Mouse (Mus musculus) CH12.LX (cell line): ENCODE results near the gene Gm30302. TPM values are rescaled to one million over a fixed set of nuclear protein-coding genes. Genes with fewer than 3 reads are reported as not detected.

Experiments
- DNase-seq: peaks from one replicate; pipeline ENCODE4 v3.0.0-alpha.2; 2013; ENCODE audit errors: extremely low read depth
- H3K27ac ChIP-seq: 2 replicates; pipeline ENCODE4 v1.5.1; 2012; ENCODE audit warnings: low read depth, mild to moderate bottlenecking, control low read depth, moderate library complexity; ENCODE audit not compliant: insufficient read depth
- H3K27me3 ChIP-seq: replicated peaks from 2 replicates; pipeline ENCODE3; 2012; ENCODE audit warnings: inconsistent platforms
- H3K36me3 ChIP-seq, 2 experiments: replicated peaks in 1 of 2; 2 replicates each; pipeline versions ENCODE3 to v1.6.1; 2012; ENCODE audit warnings: inconsistent platforms in 1 of 2, low read length in 1 of 2, mild to moderate bottlenecking in 1 of 2, mixed read lengths in 1 of 2, moderate library complexity in 1 of 2; ENCODE audit not compliant: control insufficient read depth in 1 of 2, insufficient read depth in 1 of 2
- H3K4me1 ChIP-seq, 2 experiments: 2 replicates each; pipeline ENCODE4 v1.6.1; 2012; ENCODE audit warnings: inconsistent platforms in 1 of 2, moderate library complexity in 1 of 2; ENCODE audit not compliant: insufficient read depth in 2 of 2, control insufficient read depth in 1 of 2
- H3K4me2 ChIP-seq: 2 replicates; pipeline ENCODE4 v1.6.1; 2012; ENCODE audit warnings: low read depth, mild to moderate bottlenecking, control low read depth; ENCODE audit not compliant: poor library complexity, insufficient read depth, severe bottlenecking
- H3K4me3 ChIP-seq, 3 experiments: fragments of 150-350 bp in 1 of 3; sonication (generic) in 1 of 3; replicated peaks in 1 of 3; 2 replicates each; pipeline versions ENCODE3 to v1.5.1; 2011 to 2012; ENCODE audit warnings: low read depth in 2 of 3, low read length in 2 of 3, mild to moderate bottlenecking in 2 of 3, moderate library complexity in 2 of 3, control low read depth in 1 of 3, improper control_type of control experiment in 1 of 3, inconsistent platforms in 1 of 3, mixed read lengths in 1 of 3; ENCODE audit not compliant: poor library complexity in 1 of 3
- H3K79me2 ChIP-seq: replicated peaks from 2 replicates; pipeline ENCODE4 v1.6.1; 2012; ENCODE audit warnings: mild to moderate bottlenecking, moderate library complexity; ENCODE audit not compliant: control insufficient read depth, poor library complexity, insufficient read depth, severe bottlenecking; ENCODE audit errors: extremely low read depth
- H3K9ac ChIP-seq: 2 replicates; pipeline ENCODE4 v1.6.1; 2012; ENCODE audit warnings: low read depth, mild to moderate bottlenecking, control low read depth, moderate library complexity; ENCODE audit not compliant: insufficient read depth
- H3K9me3 ChIP-seq: replicated peaks from 2 replicates; pipeline ENCODE3; 2012; ENCODE audit warnings: low read length, inconsistent platforms, mixed read lengths
- CTCF ChIP-seq, 2 experiments: IDR thresholded peaks in 1 of 2; conservative IDR thresholded peaks in 1 of 2; 2 replicates each; pipeline ENCODE4 v1.5.1; 2011 to 2012; ENCODE audit warnings: low read depth in 2 of 2, low read length in 2 of 2, improper control_type of control experiment in 1 of 2, inconsistent platforms in 1 of 2, mild to moderate bottlenecking in 1 of 2, moderate library complexity in 1 of 2
- IRF4 ChIP-seq: IDR thresholded peaks from 2 replicates; pipeline ENCODE4 v1.6.1; 2014; ENCODE audit warnings: low read depth, mild to moderate bottlenecking, inconsistent platforms, low read length, improper control_type of control experiment
- POLR2AphosphoS2 ChIP-seq: IDR thresholded peaks from 2 replicates; pipeline ENCODE4 v1.6.1; 2011; ENCODE audit warnings: low read depth, low read length, improper control_type of control experiment
- RAD21 ChIP-seq: IDR thresholded peaks from 2 replicates; pipeline ENCODE4 v1.6.1; 2011; ENCODE audit warnings: low read depth, mild to moderate bottlenecking, low read length, improper control_type of control experiment, moderate library complexity
- USF1 ChIP-seq: IDR thresholded peaks from 2 replicates; pipeline ENCODE4 v1.6.1; 2014; ENCODE audit warnings: low read depth, mild to moderate bottlenecking, inconsistent platforms, low read length, improper control_type of control experiment
- dilution Hi-C: fragments of 300-500 bp; cut with MboI; formaldehyde crosslinking; loops from 2 replicates; pipeline ENCODE4 v1.14.3; 2020; ENCODE audit warnings: low sequenced_read_pairs; ENCODE audit not compliant: extremely low pct_unique_long_range_greater_than_20kb, extremely low pct_ligation_motif_present
- in situ Hi-C: fragments of 300-500 bp; cut with MboI; formaldehyde crosslinking; loops from 3 replicates; pipeline ENCODE4 v1.14.3; 2019; ENCODE audit warnings: low sequenced_read_pairs, low pct_ligation_motif_present, low pct_unique_long_range_greater_than_20kb, mixed read lengths
- polyA plus RNA-seq: library from polyadenylated mRNA; unstranded; fragments of >175 nt; gene quantifications from 2 replicates; pipeline ENCODE4 v1.2.1, GENCODE M21; 2012; ENCODE audit warnings: low read depth; ENCODE audit not compliant: insufficient read length
- total RNA-seq, 2 experiments: library from RNA; depleted of rRNA; stranded (reverse); fragments of 300-350 nt in 1 of 2; fragments of >200 nt in 1 of 2; gene quantifications; 2 replicates each; pipeline ENCODE4 v1.2.3; 2012 to 2014

Gene Gm30302
- total and polyA plus RNA-seq, 3 experiments: not detected

DNA sequence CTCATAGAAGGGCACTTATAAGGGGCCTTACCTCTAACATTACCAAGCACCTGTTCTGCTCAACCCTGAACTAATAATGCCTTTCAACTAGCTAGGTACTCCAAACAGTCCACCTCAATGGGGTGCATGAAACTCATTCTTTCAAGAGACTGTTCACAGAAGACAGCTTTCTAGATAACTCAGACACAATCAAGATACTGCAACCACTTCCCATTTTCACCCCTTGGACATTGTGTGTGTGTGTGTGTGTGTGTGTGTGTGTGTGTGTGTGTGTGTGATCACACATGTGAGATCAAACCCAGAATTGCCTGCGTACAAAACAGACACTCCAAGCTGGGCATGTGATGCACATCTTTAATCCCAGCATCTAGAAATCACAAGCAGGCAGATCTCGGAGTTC, 60.8 kb downstream of the Gm30302 start:
- Histone ChIP-seq H3K4me1 (no peaks in the 10 kb centered on the region), H3K4me2 (no peak overlapping the region), H3K79me2 (no peaks in the 10 kb centered on the region), H3K27me3 (no peaks in the 10 kb centered on the region), H3K9me3 (no peaks in the 10 kb centered on the region), H3K36me3 (peaks cover 22 to 57% of the 10 kb centered on the region in 2 experiments), H3K9ac (no peak overlapping the region), H3K4me3 (no peak overlapping the region), H3K27ac (no peak overlapping the region)
- DNase-seq: no peak
- TF ChIP-seq CTCF (conservative IDR thresholded peaks at IDR 0.05 in 1 of 2, IDR thresholded peaks at IDR 0.05 in 1 of 2; ENCODE audit: low read depth in 2 of 2, low read length in 2 of 2) (no peak), POLR2AphosphoS2 (0 out of 2 replicates have a peak, but pooled peaks have one; percentile 18), RAD21 (no peak), USF1 (no peak)
- in situ Hi-C loops: no loop called here
- dilution Hi-C loops: no loop called here

DNA sequence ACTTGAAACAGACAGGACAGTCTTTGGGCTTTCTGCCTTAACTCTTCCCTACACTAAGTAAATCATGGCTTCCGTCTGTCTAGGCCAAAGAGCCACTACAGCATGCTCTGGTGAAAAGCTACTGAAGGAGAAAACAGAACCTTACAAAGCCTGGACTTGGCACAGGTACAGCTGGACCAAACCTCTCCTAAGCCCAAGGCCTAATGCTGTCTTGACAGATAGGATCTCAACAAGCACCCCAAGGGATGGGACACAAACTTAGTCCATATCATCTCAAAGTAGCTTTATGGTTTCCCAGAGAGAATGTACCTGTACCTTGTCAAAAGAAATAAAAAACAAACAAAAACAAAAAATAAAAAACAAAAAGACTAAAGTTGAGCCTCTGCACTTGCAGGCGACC, 62.4 kb downstream of the Gm30302 start:
- in situ Hi-C loops: no loop called here
- Histone ChIP-seq H3K4me2 (no peak overlapping the region), H3K27ac (no peak overlapping the region), H3K79me2 (no peaks in the 10 kb centered on the region), H3K27me3 (no peaks in the 10 kb centered on the region), H3K4me1 (no peaks in the 10 kb centered on the region), H3K4me3 (no peak overlapping the region), H3K9ac (no peak overlapping the region), H3K36me3 (peaks cover 36 to 66% of the 10 kb centered on the region in 2 experiments), H3K9me3 (no peaks in the 10 kb centered on the region)
- DNase-seq: no peak
- dilution Hi-C loops: no loop called here
- 0 out of 2 replicates have a peak, but pooled peaks have one; percentile 76 for TF ChIP-seq POLR2AphosphoS2
- no peak for TF ChIP-seq IRF4

Other genes with a start within 250 kb of the Gm30302 start
- not detected in 2 replicates for gene Omd, start 216.5 kb downstream of the Gm30302 start, total RNA-seq (2012; rRNA removed)
- gene Omd, start 216.5 kb downstream of the Gm30302 start, total RNA-seq (2014; rRNA removed): not detected in 2 replicates
- 0.25 and 0.37 TPM in 2 replicates for gene Omd, start 216.5 kb downstream of the Gm30302 start, polyA plus RNA-seq
- gene Ogn, start 191.0 kb downstream of the Gm30302 start, total RNA-seq (2012; rRNA removed): not detected in 2 replicates
- gene Ogn, start 191.0 kb downstream of the Gm30302 start, total RNA-seq (2014; rRNA removed): not detected in 2 replicates
- gene Ogn, start 191.0 kb downstream of the Gm30302 start, polyA plus RNA-seq: not detected in 2 replicates
- gene Cenpp, start 146.2 kb downstream of the Gm30302 start, total RNA-seq (2012; rRNA removed): 11.2 and 14.9 TPM in 2 replicates
- gene Cenpp, start 146.2 kb downstream of the Gm30302 start, total RNA-seq (2014; rRNA removed): 35.3 and 41.8 TPM in 2 replicates
- gene Cenpp, start 146.2 kb downstream of the Gm30302 start, polyA plus RNA-seq: 10.7 and 11.8 TPM in 2 replicates
- gene Nol8, start 145.9 kb downstream of the Gm30302 start, total RNA-seq (2012; rRNA removed): 14.9 and 24.0 TPM in 2 replicates
- gene Nol8, start 145.9 kb downstream of the Gm30302 start, total RNA-seq (2014; rRNA removed): 33.4 and 40.1 TPM in 2 replicates
- gene Nol8, start 145.9 kb downstream of the Gm30302 start, polyA plus RNA-seq: 32.8 and 36.7 TPM in 2 replicates
- gene Iars, start 116.9 kb downstream of the Gm30302 start, total RNA-seq (2012; rRNA removed): 100 and 141 TPM in 2 replicates
- 81.6 and 88.2 TPM in 2 replicates for gene Iars, start 116.9 kb downstream of the Gm30302 start, total RNA-seq (2014; rRNA removed)
- gene Iars, start 116.9 kb downstream of the Gm30302 start, polyA plus RNA-seq: 148 and 160 TPM in 2 replicates